ENCODE assay signal across 9 mouse cellular contexts in genomic region chr6:108532486-108533179, GRCm38 (mm10).
DNase-seq lines count a peak whose midpoint lies in the region; ATAC-seq and TF ChIP-seq lines count a peak whose summit lies in the region.
"Had no signal": no experiment of that assay in that cellular context is flagged by ENCODE, and none has a peak within 500 bp of the region (broad histone marks: within the 10 kb centered on the region; RNA-seq: fewer than 3 reads in every experiment).

No protein-coding gene starts in this region.

- H3ac ChIP-seq in myocyte (ENCODE audit: control insufficient read depth, insufficient read length) = no peak overlapping the region

- H3K4me1 ChIP-seq in heart, embryonic 12.5 days (replicated peaks) = peaks cover 56% of the 10 kb centered on the region
- peaks cover 25% of the 10 kb centered on the region for H3K4me1 ChIP-seq in hindbrain, embryonic 10.5 days (replicated peaks)
- peaks cover 3% of the 10 kb centered on the region; the same call in 1 of the 2 replicates for H3K4me1 ChIP-seq in hindbrain, embryonic 16.5 days (ENCODE audit: control insufficient read depth, insufficient read depth, low read depth, low read length)

- peak; percentile 33 for DNase-seq in adrenal gland, adult 2 months
- no peak for DNase-seq in adrenal gland, adult 8-10 months
- peak; percentile 48 to 63 for DNase-seq in kidney, postnatal 4 days
- no peak for DNase-seq in cerebellum, postnatal 4 days (ENCODE audit: low spot score in 2 of 2)
- no peak for DNase-seq in hindbrain, embryonic 10.5 days (ENCODE audit: low spot score)

- H3K27ac ChIP-seq in heart, embryonic 12.5 days (ENCODE audit: poor library complexity, severe bottlenecking) = peak overlapping the region; percentile 60
- no peak overlapping the region for H3K27ac ChIP-seq in hindbrain, embryonic 10.5 days
- H3K27ac ChIP-seq in hindbrain, embryonic 16.5 days (ENCODE audit: low read depth, low read length) = no peak overlapping the region
- H3K27ac ChIP-seq: midbrain, embryonic 12.5 days had no signal

- ATAC-seq in heart, embryonic 12.5 days (ENCODE audit: insufficient number of reproducible peaks, low FRiP score) = no peak
- ATAC-seq in hindbrain, embryonic 16.5 days = no peak

- H3K9me3 ChIP-seq in heart, embryonic 12.5 days (replicated peaks) = no peaks in the 10 kb centered on the region
- H3K9me3 ChIP-seq in hindbrain, embryonic 10.5 days = no peaks in the 10 kb centered on the region
- H3K9me3 ChIP-seq in hindbrain, embryonic 16.5 days (ENCODE audit: control insufficient read depth, low read length) = no peaks in the 10 kb centered on the region
- H3K9me3 ChIP-seq: midbrain, embryonic 12.5 days had no signal

- H3K79me2 ChIP-seq in myocyte (ENCODE audit: control insufficient read depth, insufficient read depth) = no peaks in the 10 kb centered on the region

- H3K4me2 ChIP-seq in heart, embryonic 12.5 days = no peak overlapping the region
- peak overlapping the region; percentile 56 for H3K4me2 ChIP-seq in myocyte (ENCODE audit: low read depth)
- H3K4me2 ChIP-seq in hindbrain, embryonic 16.5 days (ENCODE audit: low read length) = no peak overlapping the region
- H3K4me2 ChIP-seq: midbrain, embryonic 12.5 days had no signal

- no peak overlapping the region for H3K4me3 ChIP-seq in heart, embryonic 12.5 days
- H3K4me3 ChIP-seq in myocyte = no peak overlapping the region
- H3K4me3 ChIP-seq in hindbrain, embryonic 10.5 days = no peak overlapping the region
- H3K4me3 ChIP-seq in hindbrain, embryonic 16.5 days (ENCODE audit: low read length) = no peak overlapping the region
- H3K4me3 ChIP-seq: midbrain, embryonic 12.5 days had no signal

- no peaks in the 10 kb centered on the region for H3K27me3 ChIP-seq in heart, embryonic 12.5 days (replicated peaks)
- no peaks in the 10 kb centered on the region for H3K27me3 ChIP-seq in myocyte (ENCODE audit: control insufficient read depth, insufficient read depth, insufficient read length)
- H3K27me3 ChIP-seq in hindbrain, embryonic 10.5 days (ENCODE audit: insufficient read depth, poor library complexity, severe bottlenecking) = no peaks in the 10 kb centered on the region
- no peaks in the 10 kb centered on the region for H3K27me3 ChIP-seq in hindbrain, embryonic 16.5 days (replicated peaks; ENCODE audit: control insufficient read depth, insufficient read depth, low read length)
- H3K27me3 ChIP-seq: midbrain, embryonic 12.5 days had no signal

- H3K36me3 ChIP-seq in heart, embryonic 12.5 days = peaks cover 5% of the 10 kb centered on the region; the same call in 1 of the 2 replicates
- no peaks in the 10 kb centered on the region for H3K36me3 ChIP-seq in myocyte (ENCODE audit: control insufficient read depth, insufficient read depth)
- H3K36me3 ChIP-seq in hindbrain, embryonic 10.5 days = no peaks in the 10 kb centered on the region
- H3K36me3 ChIP-seq in hindbrain, embryonic 16.5 days (ENCODE audit: control insufficient read depth, insufficient read depth, low read length) = no peaks in the 10 kb centered on the region
- H3K36me3 ChIP-seq: midbrain, embryonic 12.5 days had no signal

- WGBS in heart, embryonic 12.5 days = 67% methylated on average over 10 of the region's 10 CpGs
- WGBS in hindbrain, embryonic 10.5 days = 83% methylated on average over 10 of the region's 10 CpGs
- 81% methylated on average over 10 of the region's 10 CpGs for WGBS in hindbrain, embryonic 16.5 days

- no peak for TF ChIP-seq POLR2A in myocyte (IDR thresholded peaks at IDR 0.05; ENCODE audit: insufficient read length, low read depth)

- no peak overlapping the region for H3K9ac ChIP-seq in heart, embryonic 12.5 days
- no peak overlapping the region for H3K9ac ChIP-seq in hindbrain, embryonic 16.5 days (ENCODE audit: low read depth, low read length)
- H3K9ac ChIP-seq: midbrain, embryonic 12.5 days had no signal

TF ChIP-seq in myocyte, 11 proteins besides CTCF, POLR2A, EP300 and RAD21:
- TF ChIP-seq MYOG (IDR thresholded peaks at IDR 0.05; ENCODE audit: control insufficient read depth in 1 of 3, insufficient read depth in 1 of 3, insufficient read length in 2 of 3, low read depth in 2 of 3) (peak in 2 of 3 experiments; percentile 62 to 92), MAX (IDR thresholded peaks at IDR 0.05; ENCODE audit: low read depth) (no peak), TCF12 (IDR thresholded peaks at IDR 0.05; ENCODE audit: insufficient read depth, poor library complexity, severe bottlenecking) (peak; percentile 23), MYOD1 (IDR thresholded peaks at IDR 0.05; ENCODE audit: control insufficient read depth in 1 of 3, insufficient read length in 2 of 3, low read depth in 2 of 3) (peak in 2 of 3 experiments; percentile 46 to 79), POLR2AphosphoS2 (IDR thresholded peaks at IDR 0.05; ENCODE audit: insufficient read length, low read depth) (no peak), CEBPB (IDR thresholded peaks at IDR 0.05; ENCODE audit: insufficient read depth, poor library complexity, severe bottlenecking) (no peak), E2F4 (IDR thresholded peaks at IDR 0.05; ENCODE audit: insufficient read depth) (no peak)

Comparison
In these comparisons a context has a peak if more than half of its experiments do, and no peak if none do; other contexts are left out.
1. DNase-seq: peak in adrenal gland, adult 2 months (single experiment) and kidney, postnatal 4 days (2 of 2); none in adrenal gland, adult 8-10 months (single experiment), cerebellum, postnatal 4 days (0 of 2) and hindbrain, embryonic 10.5 days (single experiment).